Mouse (Mus musculus) stomach, postnatal 0 days (tissue): ENCODE measurements around the gene Fxyd6. TPM values are rescaled to one million over a fixed set of nuclear protein-coding genes. Genes with fewer than 3 reads are reported as not detected.

Experiments
- ATAC-seq: fragments of 200-750 bp; cut with Nextera tagmentation; 2 replicates; pipeline ENCODE4 v1.8.0; 2017; ENCODE audit not compliant: low FRiP score, low TSS enrichment
- DNase-seq: peaks from one replicate; pipeline ENCODE4 v3.0.0-alpha.2; 2016; ENCODE audit warnings: low spot score
- H3K27ac ChIP-seq: fragments of 300-500 bp; sonication (generic); replicated peaks from 2 replicates; pipeline ENCODE4 v1.5.1; 2014; ENCODE audit warnings: mild to moderate bottlenecking, control low read depth
- H3K27me3 ChIP-seq: fragments of 300-500 bp; sonication (generic); 2 replicates; pipeline ENCODE4 v1.6.1; 2014; ENCODE audit warnings: low read length; ENCODE audit not compliant: control insufficient read depth, insufficient read depth
- H3K36me3 ChIP-seq: fragments of 300-500 bp; sonication (generic); 2 replicates; pipeline ENCODE4 v1.6.1; 2014; ENCODE audit warnings: low read length, mixed read lengths; ENCODE audit not compliant: control insufficient read depth, insufficient read depth
- H3K4me1 ChIP-seq: fragments of 300-500 bp; sonication (generic); replicated peaks from 2 replicates; pipeline ENCODE4 v1.6.1; 2014; ENCODE audit warnings: antibody characterized with exemption; ENCODE audit not compliant: control insufficient read depth, insufficient read depth
- H3K4me2 ChIP-seq: fragments of 300-500 bp; sonication (generic); replicated peaks from 2 replicates; pipeline ENCODE4 v1.6.1; 2014; ENCODE audit warnings: low read depth, mild to moderate bottlenecking, control low read depth, moderate library complexity
- H3K4me3 ChIP-seq: fragments of 300-500 bp; sonication (generic); 2 replicates; pipeline ENCODE4 v1.5.1; 2014; ENCODE audit warnings: low read depth, low read length, control low read depth
- H3K9ac ChIP-seq: fragments of 300-500 bp; sonication (generic); 2 replicates; pipeline ENCODE4 v1.6.1; 2014; ENCODE audit warnings: mild to moderate bottlenecking, low read length, control low read depth, mixed read lengths
- H3K9me3 ChIP-seq: fragments of 300-500 bp; sonication (generic); 2 replicates; pipeline ENCODE4 v1.6.1; 2016; ENCODE audit warnings: low read length; ENCODE audit not compliant: control insufficient read depth
- CTCF ChIP-seq: IDR thresholded peaks from 2 replicates; pipeline ENCODE4 v1.5.1; 2016; ENCODE audit warnings: antibody characterized with exemption, low read depth, mild to moderate bottlenecking, moderate library complexity
- EP300 ChIP-seq: optimal IDR thresholded peaks from 2 replicates; pipeline ENCODE3; 2016; ENCODE audit warnings: antibody characterized with exemption
- WGBS: fragments of 180-500 bp; shearing (Covaris S2); extraction: QIAGEN DNeasy Blood & Tissue Kit; methylation state at CpG from one replicate; pipeline ENCODE4 v1.1.7; 2014; 5-methylcytosine and 5-hydroxymethylcytosine counted together
- polyA plus RNA-seq: library from polyadenylated mRNA; unstranded; fragments of >200 nt; fragmentation: Nextera tagmentation; extraction: Ambion mirVana; gene quantifications from 2 replicates; pipeline ENCODE4 v1.2.1, GENCODE M21; 2015

Gene Fxyd6
- polyA plus RNA-seq, 1 experiment from 2014 or later = 66.9 TPM

- Histone ChIP-seq H3K9ac (no peak overlapping the region), H3K4me3 (no peak overlapping the region), H3K27ac (no peak overlapping the region), H3K27me3 (no peaks in the 10 kb centered on the region), H3K9me3 (no peaks in the 10 kb centered on the region), H3K4me1 (no peaks in the 10 kb centered on the region), H3K4me2 (no peak overlapping the region), H3K36me3 (no peaks in the 10 kb centered on the region)
- TF ChIP-seq EP300 (no peak), CTCF (no peak)
- ATAC-seq (no peak), DNase-seq (no peak)
- WGBS = 78% methylated on average over 5 of the region's 5 CpGs
These were observed 40.2 kb downstream of the Fxyd6 start for GRCm38 (mm10) chr9:45410193-45410592.

GRCm38 (mm10) chr9:45410614-45411013 lies 40.6 kb downstream of the Fxyd6 start:
- H3K4me1 ChIP-seq = no peaks in the 10 kb centered on the region
- H3K9ac ChIP-seq = no peak overlapping the region
- no peaks in the 10 kb centered on the region for H3K36me3 ChIP-seq
- no peak overlapping the region for H3K4me2 ChIP-seq
- 72% methylated on average over 2 of the region's 2 CpGs for WGBS
- no peaks in the 10 kb centered on the region for H3K9me3 ChIP-seq
- DNase-seq (no peak), ATAC-seq (no peak)
- no peak overlapping the region for H3K27ac ChIP-seq
- H3K27me3 ChIP-seq = no peaks in the 10 kb centered on the region
- TF ChIP-seq CTCF (no peak), EP300 (no peak)
- no peak overlapping the region for H3K4me3 ChIP-seq

- ATAC-seq = no peak
- WGBS = 73% methylated on average over 3 of the region's 3 CpGs
- H3K4me3 ChIP-seq = no peak overlapping the region
These were observed 41.1 kb downstream of the Fxyd6 start for GRCm38 (mm10) chr9:45411111-45411510.

GRCm38 (mm10) chr9:45411803-45412202 lies 41.8 kb downstream of the Fxyd6 start:
- TF ChIP-seq EP300 = no peak
- peak; percentile 81 for TF ChIP-seq CTCF
- WGBS = 17% methylated on average over 7 of the region's 7 CpGs
- ATAC-seq = peak; percentile 22; the same call in 1 of the 2 replicates
- no peaks in the 10 kb centered on the region for H3K27me3 ChIP-seq
- H3K4me1 ChIP-seq = no peaks in the 10 kb centered on the region
- peak overlapping the region; percentile 39 for H3K4me2 ChIP-seq
- H3K27ac ChIP-seq = no peak overlapping the region
- DNase-seq = peak; percentile 24
- H3K4me3 ChIP-seq = no peak overlapping the region
- H3K9me3 ChIP-seq = no peaks in the 10 kb centered on the region
- H3K36me3 ChIP-seq = no peaks in the 10 kb centered on the region
- no peak overlapping the region for H3K9ac ChIP-seq

More at GRCm38 (mm10) chr9:45411111-45411510, 41.1 kb downstream of the Fxyd6 start:
- no peaks in the 10 kb centered on the region for H3K4me1 ChIP-seq
- no peaks in the 10 kb centered on the region for H3K36me3 ChIP-seq
- TF ChIP-seq EP300 (no peak), CTCF (no peak)
- H3K27me3 ChIP-seq = no peaks in the 10 kb centered on the region
- DNase-seq = no peak
- H3K9ac ChIP-seq = no peak overlapping the region
- no peak overlapping the region for H3K4me2 ChIP-seq
- H3K9me3 ChIP-seq = no peaks in the 10 kb centered on the region
- no peak overlapping the region for H3K27ac ChIP-seq

- TF ChIP-seq EP300 = no peak
- peak; percentile 89 for TF ChIP-seq CTCF
- WGBS = 5% methylated on average over 10 of the region's 10 CpGs
- Histone ChIP-seq H3K9ac (no peak overlapping the region), H3K4me2 (peak overlapping the region; percentile 39), H3K4me1 (no peaks in the 10 kb centered on the region), H3K9me3 (no peaks in the 10 kb centered on the region), H3K27me3 (no peaks in the 10 kb centered on the region), H3K36me3 (no peaks in the 10 kb centered on the region), H3K4me3 (no peak overlapping the region), H3K27ac (no peak overlapping the region)
- DNase-seq (peak; percentile 89), ATAC-seq (peak; percentile 33)
These were observed 42.3 kb downstream of the Fxyd6 start for GRCm38 (mm10) chr9:45412287-45412686.

GRCm38 (mm10) chr9:45412700-45413477 lies 42.9 kb downstream of the Fxyd6 start:
- Histone ChIP-seq H3K27ac (no peak overlapping the region), H3K4me3 (no peak overlapping the region), H3K9ac (no peak overlapping the region), H3K27me3 (no peaks in the 10 kb centered on the region), H3K4me1 (no peaks in the 10 kb centered on the region), H3K36me3 (no peaks in the 10 kb centered on the region), H3K4me2 (no peak overlapping the region), H3K9me3 (no peaks in the 10 kb centered on the region)
- ATAC-seq (no peak), DNase-seq (no peak)
- WGBS = 84% methylated on average over 4 of the region's 4 CpGs
- TF ChIP-seq EP300 = no peak
- TF ChIP-seq CTCF = no peak
